Mouse (Mus musculus) neural tube, embryonic 12.5 days (tissue): Measurements from ENCODE around the gene Fam19a5. TPM values are rescaled to one million over a fixed set of nuclear protein-coding genes. Genes with fewer than 3 reads are reported as not detected.

Experiments
- ATAC-seq: fragments of 200-750 bp; cut with Nextera tagmentation; 2 replicates; pipeline ENCODE4 v1.8.0; 2017; ENCODE audit warnings: low read depth, mild to moderate bottlenecking, moderate TSS enrichment, moderate library complexity; ENCODE audit not compliant: low FRiP score
- H3K27ac ChIP-seq: fragments of 300-500 bp; sonication (generic); 2 replicates; pipeline ENCODE4 v1.5.1; 2016
- H3K27me3 ChIP-seq: fragments of 300-500 bp; sonication (generic); replicated peaks from 2 replicates; pipeline ENCODE4 v1.6.1; 2016; ENCODE audit warnings: mild to moderate bottlenecking
- H3K36me3 ChIP-seq: fragments of 300-500 bp; sonication (generic); 2 replicates; pipeline ENCODE4 v1.6.1; 2016; ENCODE audit warnings: mild to moderate bottlenecking
- H3K4me1 ChIP-seq: fragments of 300-500 bp; sonication (generic); 2 replicates; pipeline ENCODE4 v1.6.1; 2016
- H3K4me2 ChIP-seq: fragments of 300-500 bp; sonication (generic); replicated peaks from 2 replicates; pipeline ENCODE4 v1.6.1; 2016; ENCODE audit warnings: mild to moderate bottlenecking
- H3K4me3 ChIP-seq: fragments of 300-500 bp; sonication (generic); 2 replicates; pipeline ENCODE4 v1.5.1; 2016
- H3K9ac ChIP-seq: fragments of 300-500 bp; sonication (generic); 2 replicates; pipeline ENCODE4 v1.6.1; 2016; ENCODE audit warnings: mild to moderate bottlenecking
- H3K9me3 ChIP-seq: fragments of 300-500 bp; sonication (generic); 2 replicates; pipeline ENCODE4 v1.6.1; 2016; ENCODE audit warnings: mild to moderate bottlenecking
- WGBS: fragments of 180-500 bp; shearing (Covaris S2); methylation state at CpG from one replicate; pipeline ENCODE4 v1.1.7; 2016; 5-methylcytosine and 5-hydroxymethylcytosine counted together
- polyA plus RNA-seq: library from polyadenylated mRNA; unstranded; fragments of >200 nt; fragmentation: Nextera tagmentation; extraction: Ambion mirVana; gene quantifications from 2 replicates; pipeline ENCODE4 v1.2.1, GENCODE M21; 2016

The Fam19a5 gene
- polyA plus RNA-seq: 13.6 and 14.7 TPM in 2 replicates

DNA sequence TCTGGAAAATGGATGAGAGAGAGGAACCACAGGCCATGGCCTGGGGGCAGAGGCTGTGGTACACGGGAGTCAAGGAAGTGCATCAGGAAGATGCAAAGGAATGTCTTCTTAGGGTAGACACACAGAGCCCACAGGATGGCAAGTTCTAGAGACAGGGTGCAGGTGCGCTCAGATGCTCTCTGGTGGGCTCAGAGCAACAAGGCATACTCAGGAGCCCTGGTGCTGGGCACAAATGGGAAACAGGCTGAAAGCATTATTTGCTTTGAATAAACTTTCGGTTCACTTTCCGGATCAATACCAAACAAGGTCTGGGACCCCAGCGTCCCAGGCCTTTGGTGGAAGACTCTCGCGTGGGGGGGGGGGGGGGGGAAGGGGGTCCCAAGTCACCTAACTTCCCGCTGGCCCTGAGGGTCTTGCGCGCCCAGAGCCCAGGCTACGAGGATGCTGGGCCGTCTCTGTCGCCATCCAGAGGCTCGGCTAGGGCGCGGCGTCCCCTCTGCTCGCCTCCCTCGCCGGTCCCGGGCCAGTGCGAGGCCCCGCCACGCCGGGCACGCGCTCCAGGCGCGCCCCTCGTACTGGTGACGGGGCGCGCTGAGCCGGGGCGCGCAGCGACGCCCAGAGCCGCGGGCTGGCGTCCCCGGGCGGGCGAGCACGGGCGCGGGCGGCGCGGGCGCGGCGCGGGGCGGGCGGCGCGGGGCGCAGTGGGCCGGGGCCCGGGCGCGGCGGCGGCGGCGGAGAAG is at the start of gene Fam19a5:
Gene Fam19a5 (plus strand): TSS at position 701 of the 740 bp plus-strand sequence.
- peak within 1 kb of the TSS; percentile 10; the same call in 1 of the 2 replicates for H3K27ac ChIP-seq
- H3K9me3 ChIP-seq: no peaks in the 10 kb centered on the region
- H3K4me1 ChIP-seq: peaks cover 36% of the 10 kb centered on the region
- H3K4me3 ChIP-seq: peak within 1 kb of the TSS; percentile 68
- H3K36me3 ChIP-seq: no peaks in the 10 kb centered on the region
- 2% methylated on average over 30 of the region's 67 CpGs for WGBS
- ATAC-seq: peak; percentile 74
- H3K27me3 ChIP-seq: peaks cover 24% of the 10 kb centered on the region
- peak within 1 kb of the TSS; percentile 83 for H3K4me2 ChIP-seq
- peak within 1 kb of the TSS; percentile 90 for H3K9ac ChIP-seq

DNA sequence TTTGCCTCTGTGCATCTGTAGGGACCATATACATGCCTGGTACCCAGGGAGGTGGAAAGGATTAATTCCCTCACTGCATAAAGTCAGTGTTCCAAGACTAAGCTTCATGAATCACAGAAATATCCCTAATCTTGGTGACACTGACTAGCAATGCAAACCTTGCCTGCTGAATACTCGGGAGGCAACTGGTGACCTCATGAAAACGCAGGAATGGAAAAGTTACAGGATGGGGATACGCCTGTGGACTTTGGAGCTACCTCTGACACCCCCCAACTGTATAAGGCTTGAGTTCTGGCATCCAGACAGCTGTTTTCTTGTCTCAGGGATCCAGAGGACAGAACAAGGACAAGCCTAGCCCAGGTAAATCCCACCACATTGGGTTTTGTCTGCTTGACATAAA is 42.4 kb upstream of the Fam19a5 start:
- Histone ChIP-seq H3K9me3 (no peaks in the 10 kb centered on the region), H3K36me3 (no peaks in the 10 kb centered on the region), H3K27ac (no peak overlapping the region), H3K4me1 (no peaks in the 10 kb centered on the region), H3K9ac (no peak overlapping the region), H3K4me2 (no peak overlapping the region), H3K27me3 (no peaks in the 10 kb centered on the region), H3K4me3 (no peak overlapping the region)
- WGBS: 82% methylated on average over 3 of the region's 3 CpGs
- no peak for ATAC-seq

DNA sequence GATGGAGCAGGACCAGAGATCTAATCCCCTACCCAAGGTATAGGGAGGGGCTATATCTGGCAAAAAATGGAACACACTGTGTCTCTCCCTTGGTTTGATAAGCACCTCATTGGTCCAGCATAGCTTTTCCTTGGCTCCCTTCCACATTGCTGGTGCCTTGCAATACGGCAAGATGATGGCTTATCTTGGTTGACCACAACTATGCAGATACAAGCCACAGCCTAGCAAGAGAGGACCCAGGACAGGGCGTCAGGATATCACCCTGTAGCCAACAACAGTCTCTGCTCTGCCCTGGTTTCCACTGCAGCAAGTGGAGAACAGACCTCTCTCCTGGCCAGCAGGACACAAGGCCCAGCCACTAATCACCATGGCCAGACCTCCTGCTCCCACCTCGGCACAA is 36.8 kb upstream of the Fam19a5 start:
- H3K4me3 ChIP-seq: no peak overlapping the region
- H3K36me3 ChIP-seq: no peaks in the 10 kb centered on the region
- no peaks in the 10 kb centered on the region for H3K27me3 ChIP-seq
- no peaks in the 10 kb centered on the region for H3K4me1 ChIP-seq
- H3K4me2 ChIP-seq: no peak overlapping the region
- H3K9me3 ChIP-seq: no peaks in the 10 kb centered on the region
- no peak overlapping the region for H3K27ac ChIP-seq
- ATAC-seq: no peak
- 74% methylated on average over 3 of the region's 3 CpGs for WGBS
- no peak overlapping the region for H3K9ac ChIP-seq

DNA sequence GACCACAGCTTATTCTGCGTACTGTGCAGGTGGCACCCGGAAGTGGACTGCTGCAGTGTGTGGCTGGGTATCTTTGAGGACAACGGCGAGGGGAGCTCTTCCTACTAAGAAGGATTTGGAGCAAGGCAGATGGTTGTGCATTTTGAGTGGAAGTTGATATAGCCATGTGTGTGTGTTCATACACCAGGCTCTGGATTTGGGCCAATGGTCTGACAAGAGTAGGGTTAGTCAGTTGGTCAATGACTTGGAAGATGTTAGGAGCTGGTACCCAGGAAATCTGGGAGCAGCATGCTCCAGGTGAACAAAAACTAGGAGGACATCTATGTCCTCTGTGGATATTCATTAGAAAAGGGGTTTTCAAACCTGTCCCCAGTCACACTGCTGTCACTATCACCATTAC is 33.2 kb upstream of the Fam19a5 start:
- Histone ChIP-seq H3K4me1 (no peaks in the 10 kb centered on the region), H3K4me2 (no peak overlapping the region), H3K36me3 (no peaks in the 10 kb centered on the region), H3K9ac (no peak overlapping the region), H3K27me3 (no peaks in the 10 kb centered on the region), H3K9me3 (no peaks in the 10 kb centered on the region), H3K4me3 (no peak overlapping the region), H3K27ac (no peak overlapping the region)
- no peak for ATAC-seq
- 95% methylated on average over 4 of the region's 4 CpGs for WGBS

DNA sequence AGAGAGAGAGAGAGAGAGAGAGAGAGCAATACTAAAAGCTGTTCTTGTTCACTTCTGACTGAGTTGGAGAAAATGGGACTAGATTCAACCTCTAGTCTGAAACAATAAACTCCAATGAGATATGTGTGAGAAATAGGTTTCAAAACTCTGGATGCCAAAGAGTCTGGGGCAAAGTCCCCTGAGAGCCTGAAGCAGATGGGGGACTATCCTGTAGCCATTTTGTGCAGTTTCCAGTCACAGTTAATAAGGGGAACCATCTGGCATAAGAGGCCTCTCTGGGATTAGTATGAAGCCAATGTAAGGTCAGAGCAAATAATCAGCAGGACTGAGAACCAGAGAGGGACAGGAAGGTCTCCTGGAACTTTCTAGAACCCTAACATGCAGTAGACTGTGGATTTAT is 25.9 kb upstream of the Fam19a5 start:
- Histone ChIP-seq H3K4me1 (no peaks in the 10 kb centered on the region), H3K9me3 (no peaks in the 10 kb centered on the region), H3K27me3 (no peaks in the 10 kb centered on the region), H3K27ac (no peak overlapping the region), H3K4me2 (no peak overlapping the region), H3K9ac (no peak overlapping the region), H3K36me3 (no peaks in the 10 kb centered on the region), H3K4me3 (no peak overlapping the region)
- ATAC-seq: no peak

DNA sequence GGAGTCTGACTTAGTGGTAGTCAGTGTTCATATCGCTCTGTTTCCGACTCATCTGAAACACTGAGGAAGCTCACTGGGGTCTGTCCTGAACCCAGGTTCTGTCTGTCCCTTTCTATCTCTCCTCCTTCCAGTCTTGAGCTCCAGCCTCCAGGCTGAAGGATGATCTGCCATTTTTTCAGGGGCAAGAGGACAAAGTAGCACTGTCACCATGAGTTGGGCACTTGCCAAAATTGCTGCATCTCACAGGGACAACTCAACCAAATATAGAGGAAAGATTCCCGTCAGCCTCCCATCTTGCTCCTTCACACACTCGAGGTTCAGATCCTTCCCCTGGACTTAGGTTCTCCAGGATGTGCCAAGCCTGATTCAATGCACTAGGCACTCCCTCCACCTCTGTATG is 14.8 kb upstream of the Fam19a5 start:
- H3K9ac ChIP-seq: no peak overlapping the region
- no peak overlapping the region for H3K4me2 ChIP-seq
- no peaks in the 10 kb centered on the region for H3K27me3 ChIP-seq
- no peak for ATAC-seq
- H3K4me3 ChIP-seq: no peak overlapping the region
- H3K4me1 ChIP-seq: no peaks in the 10 kb centered on the region
- H3K36me3 ChIP-seq: no peaks in the 10 kb centered on the region
- WGBS: 83% methylated on average over 4 of the region's 4 CpGs
- no peak overlapping the region for H3K27ac ChIP-seq
- no peaks in the 10 kb centered on the region for H3K9me3 ChIP-seq

DNA sequence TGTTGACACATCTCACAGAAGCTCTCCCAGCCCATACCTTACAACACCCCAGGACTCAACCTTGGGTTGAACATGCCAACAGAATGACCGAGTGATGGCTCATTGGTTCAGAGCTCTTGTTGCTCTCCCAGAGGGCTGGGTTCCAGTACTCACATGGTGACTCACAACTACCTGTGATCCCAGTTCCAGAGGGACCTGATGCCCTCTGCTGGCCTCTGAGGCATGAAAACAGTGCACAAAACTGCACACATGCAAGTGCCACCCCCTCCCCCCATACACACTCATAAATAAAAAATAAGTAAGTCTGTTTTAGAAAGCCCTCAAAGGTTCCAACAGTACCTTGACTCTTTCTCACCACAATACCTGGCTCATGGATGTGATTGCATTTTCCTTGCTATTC is 2.4 kb upstream of the Fam19a5 start:
- no peaks in the 10 kb centered on the region for H3K36me3 ChIP-seq
- no peaks in the 10 kb centered on the region for H3K9me3 ChIP-seq
- H3K4me3 ChIP-seq: no peak overlapping the region
- peaks cover 18% of the 10 kb centered on the region for H3K4me1 ChIP-seq
- H3K4me2 ChIP-seq: no peak overlapping the region
- H3K27me3 ChIP-seq: peaks cover 24% of the 10 kb centered on the region
- H3K9ac ChIP-seq: no peak overlapping the region
- no peak overlapping the region for H3K27ac ChIP-seq
- WGBS: 62% methylated on average over 1 of the region's 1 CpGs
- ATAC-seq: no peak

DNA sequence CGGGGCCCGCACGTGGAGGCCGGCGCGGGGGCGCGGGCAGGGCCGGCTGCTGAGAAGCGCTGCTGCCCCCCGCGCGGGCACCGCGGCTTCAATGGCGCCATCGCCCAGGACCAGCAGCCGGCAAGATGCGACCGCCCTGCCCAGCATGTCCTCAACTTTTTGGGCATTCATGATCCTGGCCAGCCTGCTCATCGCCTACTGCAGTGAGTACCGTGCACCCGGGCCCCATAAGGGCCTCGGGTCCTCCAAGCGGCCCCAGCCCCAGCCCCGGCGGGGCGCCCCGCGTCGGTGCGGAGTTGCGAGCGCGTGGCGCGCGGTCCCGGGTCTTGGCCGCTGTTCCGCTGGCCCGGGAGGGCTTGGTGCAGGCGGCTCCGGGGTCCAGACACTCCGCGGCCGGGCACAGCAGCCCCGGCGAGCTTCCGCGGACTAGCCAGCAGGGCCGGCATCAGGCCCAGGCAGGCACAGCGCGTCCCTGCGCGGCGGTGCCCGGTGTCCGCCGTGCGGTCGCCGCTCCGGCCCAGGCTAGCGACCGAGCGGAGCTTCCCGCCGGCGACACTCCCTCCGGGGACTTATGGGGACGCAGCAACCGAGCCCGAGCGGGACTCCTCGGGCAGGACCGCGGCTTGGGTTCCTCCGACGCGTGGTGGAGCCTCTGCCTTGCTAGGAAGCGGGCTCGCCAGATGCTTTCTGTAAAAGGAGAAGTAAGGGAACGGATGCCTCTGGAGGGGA is 466 bp downstream of the Fam19a5 start:
- Histone ChIP-seq H3K9me3 (no peaks in the 10 kb centered on the region), H3K9ac (peak overlapping the region; percentile 90), H3K27me3 (peaks cover 24% of the 10 kb centered on the region), H3K27ac (peak overlapping the region; percentile 10; the same call in 1 of the 2 replicates), H3K4me2 (peak overlapping the region; percentile 83), H3K4me3 (peak overlapping the region; percentile 68), H3K36me3 (no peaks in the 10 kb centered on the region), H3K4me1 (peaks cover 44% of the 10 kb centered on the region)
- peak; percentile 64 for ATAC-seq
- under 1% methylated on average over 83 of the region's 84 CpGs for WGBS

DNA sequence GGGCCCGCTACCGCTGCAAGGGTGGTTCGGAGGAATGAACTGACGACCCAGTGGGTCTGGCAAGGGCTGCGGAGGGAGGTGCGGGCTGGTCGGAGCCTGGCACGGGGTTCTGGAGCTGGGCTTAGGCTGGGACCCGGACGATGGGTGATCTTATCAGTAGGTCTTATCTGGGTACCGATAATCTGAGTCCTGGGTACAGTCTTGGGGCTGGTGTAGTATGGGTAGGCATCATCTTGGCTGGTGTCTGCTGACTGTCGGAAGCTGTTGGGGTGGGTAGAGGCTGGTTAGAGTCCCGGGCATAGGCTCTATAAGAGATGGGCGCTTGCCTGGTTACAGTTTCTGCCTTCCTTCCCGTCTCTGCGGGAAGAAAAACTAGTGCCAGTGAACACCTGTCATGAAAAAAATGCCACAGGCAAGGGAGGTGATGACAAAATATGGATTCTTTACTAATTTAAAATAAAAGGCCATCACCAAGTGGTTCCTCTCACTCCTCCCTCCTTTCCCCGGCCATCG is 1.1 kb downstream of the Fam19a5 start:
- WGBS: 9% methylated on average over 18 of the region's 18 CpGs
- Histone ChIP-seq H3K27me3 (peaks cover 24% of the 10 kb centered on the region), H3K4me1 (peaks cover 49% of the 10 kb centered on the region), H3K9ac (peak overlapping the region; percentile 90), H3K36me3 (no peaks in the 10 kb centered on the region), H3K4me3 (peak overlapping the region; percentile 68), H3K4me2 (peak overlapping the region; percentile 83), H3K27ac (no peak overlapping the region), H3K9me3 (no peaks in the 10 kb centered on the region)
- peak; percentile 33 for ATAC-seq

DNA sequence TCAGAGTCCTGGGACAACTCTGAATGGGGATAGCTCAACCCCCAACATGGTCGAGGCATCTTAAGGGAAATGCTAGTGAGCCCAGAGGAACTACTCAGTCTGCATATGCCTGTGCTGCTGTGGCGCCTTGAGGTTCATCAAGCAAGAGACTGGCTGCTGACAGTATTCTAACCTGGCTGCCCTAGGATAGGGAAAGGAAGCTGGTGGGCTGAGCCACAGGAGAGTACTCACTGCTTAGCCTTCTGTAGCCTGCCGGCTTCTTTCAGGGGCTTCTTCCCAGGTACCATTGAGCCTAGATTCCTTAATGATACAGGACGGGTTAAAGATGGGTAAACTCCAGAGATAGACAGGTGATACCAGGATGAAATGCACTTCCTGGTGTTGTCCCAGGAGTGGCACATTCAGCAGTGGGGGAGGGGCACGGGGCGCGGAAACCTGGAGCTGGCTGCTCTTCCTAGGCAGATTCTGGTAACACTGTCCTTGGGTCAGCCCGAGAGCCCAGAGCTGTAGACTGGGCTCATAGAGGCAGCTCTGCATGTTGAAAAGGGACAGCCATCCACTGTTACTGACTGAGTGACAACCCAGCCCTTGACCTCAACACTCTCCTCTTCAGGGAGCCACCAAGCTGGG is 1.7 kb downstream of the Fam19a5 start:
- H3K27me3 ChIP-seq: peaks cover 24% of the 10 kb centered on the region
- ATAC-seq: no peak
- 24% methylated on average over 8 of the region's 8 CpGs for WGBS
- H3K4me3 ChIP-seq: peak overlapping the region; percentile 68
- no peaks in the 10 kb centered on the region for H3K36me3 ChIP-seq
- H3K4me1 ChIP-seq: peaks cover 49% of the 10 kb centered on the region
- H3K9ac ChIP-seq: peak overlapping the region; percentile 90
- H3K9me3 ChIP-seq: no peaks in the 10 kb centered on the region
- peak overlapping the region; percentile 83 for H3K4me2 ChIP-seq
- no peak overlapping the region for H3K27ac ChIP-seq

DNA sequence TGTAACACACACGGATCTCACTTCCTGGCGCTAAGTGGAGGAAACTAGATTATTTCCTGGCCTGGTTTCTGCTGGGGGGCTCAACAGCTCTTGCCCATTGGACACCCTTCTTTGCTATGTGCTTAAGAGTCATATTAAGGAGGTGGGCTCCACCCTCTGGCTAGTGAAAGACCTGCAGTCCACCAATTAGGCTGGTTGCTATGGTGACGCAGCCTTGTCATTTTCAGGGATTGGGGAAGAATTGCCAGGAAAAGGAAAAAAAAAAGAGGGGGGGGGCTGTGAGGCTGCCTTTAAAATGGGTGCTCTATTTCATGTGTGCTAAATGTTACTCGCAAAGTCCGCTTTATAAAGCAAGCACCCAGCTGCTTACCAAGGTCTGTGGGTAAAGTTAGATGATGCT is 2.9 kb downstream of the Fam19a5 start:
- peaks cover 24% of the 10 kb centered on the region for H3K27me3 ChIP-seq
- peaks cover 59% of the 10 kb centered on the region for H3K4me1 ChIP-seq
- ATAC-seq: no peak
- no peak overlapping the region for H3K9ac ChIP-seq
- peak overlapping the region; percentile 20 for H3K4me2 ChIP-seq
- H3K9me3 ChIP-seq: no peaks in the 10 kb centered on the region
- WGBS: 40% methylated on average over 5 of the region's 5 CpGs
- no peak overlapping the region for H3K4me3 ChIP-seq
- no peak overlapping the region for H3K27ac ChIP-seq
- no peaks in the 10 kb centered on the region for H3K36me3 ChIP-seq

DNA sequence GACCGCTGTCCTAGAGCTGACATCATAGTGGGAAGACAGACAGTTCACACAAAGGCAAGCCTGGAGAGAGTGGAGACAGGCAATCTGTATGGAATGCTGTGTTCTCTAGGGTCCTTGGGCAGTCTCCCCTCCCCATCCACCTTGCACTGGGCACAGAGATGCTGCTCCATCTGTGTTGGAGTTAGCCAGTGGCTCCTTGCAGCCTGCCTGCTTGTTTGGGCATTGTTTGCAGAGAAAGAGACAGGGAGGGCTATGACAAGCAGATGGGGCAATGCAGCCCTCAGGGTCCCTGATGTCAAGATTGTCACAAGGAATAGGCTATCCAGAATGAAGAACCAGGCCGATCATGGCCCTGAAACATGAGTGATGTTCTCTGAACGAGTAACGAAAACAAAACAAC is 5.6 kb downstream of the Fam19a5 start:
- peaks cover 57% of the 10 kb centered on the region for H3K4me1 ChIP-seq
- no peak overlapping the region for H3K4me2 ChIP-seq
- H3K27me3 ChIP-seq: peaks cover 14% of the 10 kb centered on the region
- no peak overlapping the region for H3K9ac ChIP-seq
- no peak overlapping the region for H3K4me3 ChIP-seq
- 65% methylated on average over 4 of the region's 4 CpGs for WGBS
- H3K9me3 ChIP-seq: no peaks in the 10 kb centered on the region
- H3K36me3 ChIP-seq: no peaks in the 10 kb centered on the region
- no peak overlapping the region for H3K27ac ChIP-seq
- no peak for ATAC-seq
